Mouse (Mus musculus) A20 (cell line): ENCODE measurements around the gene Krtap21-1.

ENCODE experiments used
- DNase-seq: peaks from one replicate; pipeline ENCODE4 v3.0.0-alpha.2; 2011; ENCODE audit warnings: low read depth, low spot score

Krtap21-1 gene

GRCm38 (mm10) chr16:89403768-89404167 lies at the start of gene Krtap21-1:
TSS of gene Krtap21-1 (minus strand) at chr16:89403868.
- no peak for DNase-seq

GRCm38 (mm10) chr16:89429586-89429985 lies 25.9 kb upstream of the Krtap21-1 start:
- no peak for DNase-seq

GRCm38 (mm10) chr16:89425310-89425709 lies 21.6 kb upstream of the Krtap21-1 start:
- DNase-seq = no peak

GRCm38 (mm10) chr16:89420011-89420410 lies 16.3 kb upstream of the Krtap21-1 start, which contains the start of gene Krtap6-2:
TSS of gene Krtap6-2 (minus strand) at chr16:89420111.
- no peak for DNase-seq

DNA sequence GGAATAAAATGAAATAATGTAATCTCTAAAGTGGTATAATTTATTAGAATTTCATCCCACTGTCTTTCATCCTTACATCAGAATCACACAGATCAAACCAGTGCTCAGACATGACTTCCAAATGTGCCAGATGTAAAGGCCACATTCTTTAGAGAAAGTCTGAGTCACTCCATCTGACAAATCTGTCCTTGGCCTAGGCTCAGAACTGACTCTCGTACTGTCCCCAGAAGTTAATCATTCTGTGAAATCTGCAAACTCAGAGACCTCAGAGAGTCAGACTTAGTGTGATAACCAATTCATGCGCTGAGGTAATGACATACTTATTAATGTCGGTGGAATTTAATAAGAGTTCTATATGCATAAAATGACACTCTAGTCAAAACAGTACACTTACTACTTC lies 12.6 kb upstream of the Krtap21-1 start:
- DNase-seq = no peak

GRCm38 (mm10) chr16:89410345-89411068 lies 6.8 kb upstream of the Krtap21-1 start:
- DNase-seq = no peak

DNA sequence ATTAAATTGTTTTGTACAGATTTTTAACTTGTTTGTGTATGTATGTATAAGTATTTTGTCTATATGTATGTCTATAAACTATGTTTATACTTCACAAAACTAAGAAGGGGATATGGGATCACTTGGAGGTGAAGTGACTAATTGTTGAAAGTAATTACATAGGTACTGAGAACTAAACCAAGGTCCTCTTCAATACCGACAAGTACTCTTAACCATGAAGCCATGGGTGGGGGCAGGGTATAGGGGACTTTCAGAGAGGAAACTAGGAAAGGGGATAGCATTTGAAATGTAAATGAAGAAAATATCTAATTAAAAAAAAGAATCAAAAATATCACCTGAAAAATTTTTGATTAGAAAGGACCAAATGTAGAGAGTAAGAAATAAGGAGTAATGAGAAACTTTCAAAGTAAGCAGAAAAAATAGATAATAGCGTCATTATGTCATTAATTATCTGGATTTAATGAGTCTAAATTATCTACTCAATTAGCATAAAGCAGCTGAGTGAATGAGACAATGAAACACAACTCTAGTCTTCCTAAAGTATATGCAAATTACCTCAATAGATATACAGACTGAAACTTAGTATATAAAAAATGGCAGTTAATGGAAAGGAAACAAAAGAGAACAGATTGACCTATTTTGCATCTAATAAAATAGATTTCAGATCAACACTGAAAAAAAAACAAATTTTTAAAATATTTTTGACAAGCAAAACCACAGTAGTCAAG lies 30.8 kb downstream of the Krtap21-1 start:
- no peak for DNase-seq
